Mouse (Mus musculus) adrenal gland, postnatal 0 days (tissue): ENCODE data around the gene Exo5. TPM values are rescaled to one million over a fixed set of nuclear protein-coding genes. Genes with fewer than 3 reads are reported as not detected.

Experiments used
- microRNA-seq: library from miRNA; unstranded; fragments of <30 nt; microRNA quantifications from one replicate; pipeline ENCODE4, GENCODE M21; 2016; ENCODE audit warnings: borderline replicate concordance; ENCODE audit not compliant: insufficient number of aligned reads
- polyA plus RNA-seq: library from polyadenylated mRNA; unstranded; fragments of >200 nt; fragmentation: Nextera tagmentation; extraction: Ambion mirVana; gene quantifications from 2 replicates; pipeline ENCODE4 v1.2.1, GENCODE M21; 2015

Gene Exo5
- polyA plus RNA-seq: 12.3 and 14.0 TPM in 2 replicates

GRCm38 (mm10) chr4:120924554-120925299 lies at the start of gene Exo5:
Gene Exo5 (minus strand): TSS chr4:120925017.

GRCm38 (mm10) chr4:120951428-120951973 lies 26.7 kb upstream of the Exo5 start, which contains the start of gene Zfp69:
Gene Zfp69 (minus strand): TSS chr4:120951699.

Small RNA genes within 50 kb of the gene (microRNA-seq; reads per million reads assigned to microRNA genes)
- not detected for gene Mir7015

Other genes with a start within 250 kb of the Exo5 start
- gene Kcnq4, start 176.4 kb downstream of the Exo5 start, polyA plus RNA-seq: 2.5 and 4.0 TPM in 2 replicates
- 45.7 and 52.4 TPM in 2 replicates for gene Nfyc, start 93.4 kb downstream of the Exo5 start, polyA plus RNA-seq
- 4.7 and 6.2 TPM in 2 replicates for gene Rims3, start 70.2 kb downstream of the Exo5 start, polyA plus RNA-seq
- 3.1 and 3.3 TPM in 2 replicates for gene Zfp69, start 26.7 kb upstream of the Exo5 start, polyA plus RNA-seq
- 15.4 and 15.9 TPM in 2 replicates for gene Smap2, start 92.2 kb upstream of the Exo5 start, polyA plus RNA-seq
- 5.8 and 7.3 TPM in 2 replicates for gene Col9a2, start 114.4 kb upstream of the Exo5 start, polyA plus RNA-seq
- gene Zmpste24, start 173.2 kb upstream of the Exo5 start, polyA plus RNA-seq: 23.2 and 33.0 TPM in 2 replicates
- not detected in 2 replicates for gene Tmco2, start 184.2 kb upstream of the Exo5 start, polyA plus RNA-seq